Mouse (Mus musculus) kidney, adult 2 months (tissue): ENCODE measurements around the gene Brwd1. TPM values are rescaled to one million over a fixed set of nuclear protein-coding genes. Genes with fewer than 3 reads are reported as not detected.
"Not testable (repeated sequence)": the region's sequence is repeated elsewhere in the genome, so short reads cannot be mapped to it uniquely, and the experiment has no call there.

ENCODE experiments used
- DNase-seq: peaks from one replicate; pipeline ENCODE4 v3.0.0; 2021
- H3K27ac ChIP-seq: fragments of 200-500 bp; 2 replicates; pipeline ENCODE4 v1.5.1; 2012; ENCODE audit warnings: low read depth, low read length, control low read depth, inconsistent platforms; ENCODE audit not compliant: insufficient read depth
- H3K27me3 ChIP-seq: fragments of 200-500 bp; replicated peaks from 2 replicates; pipeline ENCODE4 v1.6.1; 2012; ENCODE audit warnings: mild to moderate bottlenecking, moderate library complexity, low read length, inconsistent platforms; ENCODE audit not compliant: control insufficient read depth, insufficient read depth
- H3K36me3 ChIP-seq: fragments of 200-500 bp; 2 replicates; pipeline ENCODE4 v1.6.1; 2012; ENCODE audit warnings: mild to moderate bottlenecking, moderate library complexity, low read length, inconsistent platforms; ENCODE audit not compliant: control insufficient read depth, insufficient read depth
- H3K4me1 ChIP-seq: fragments of 200-500 bp; 2 replicates; pipeline ENCODE4 v1.6.1; 2011; ENCODE audit warnings: low read length; ENCODE audit not compliant: control insufficient read depth, insufficient read depth
- H3K4me3 ChIP-seq: fragments of 200-500 bp; 2 replicates; pipeline ENCODE4 v1.5.1; 2011; ENCODE audit warnings: mild to moderate bottlenecking, low read depth, low read length, control low read depth; ENCODE audit not compliant: insufficient read depth
- CTCF ChIP-seq: fragments of 200-500 bp; conservative IDR thresholded peaks from 2 replicates; pipeline ENCODE4 v1.5.1; 2011; ENCODE audit warnings: low read depth, mild to moderate bottlenecking, control low read depth, low read length, moderate library complexity, mixed read lengths; ENCODE audit not compliant: insufficient read depth, insufficient read length
- POLR2A ChIP-seq: fragments of 200-500 bp; IDR thresholded peaks from one replicate; pipeline ENCODE4 v1.6.1; 2011; ENCODE audit warnings: low read depth, low read length, control low read depth
- WGBS: fragments of 180-500 bp; shearing (Covaris S2); methylation state at CpG from one replicate; pipeline ENCODE4 v1.1.7; 2018; 5-methylcytosine and 5-hydroxymethylcytosine counted together
- polyA plus RNA-seq: library from polyadenylated mRNA; depleted of rRNA; stranded (reverse); fragments of >200 nt; gene quantifications from 2 replicates; pipeline ENCODE4 v1.2.3, GENCODE M21; 2012

Brwd1 gene
- polyA plus RNA-seq, 1 experiment: 15.2 TPM

DNA sequence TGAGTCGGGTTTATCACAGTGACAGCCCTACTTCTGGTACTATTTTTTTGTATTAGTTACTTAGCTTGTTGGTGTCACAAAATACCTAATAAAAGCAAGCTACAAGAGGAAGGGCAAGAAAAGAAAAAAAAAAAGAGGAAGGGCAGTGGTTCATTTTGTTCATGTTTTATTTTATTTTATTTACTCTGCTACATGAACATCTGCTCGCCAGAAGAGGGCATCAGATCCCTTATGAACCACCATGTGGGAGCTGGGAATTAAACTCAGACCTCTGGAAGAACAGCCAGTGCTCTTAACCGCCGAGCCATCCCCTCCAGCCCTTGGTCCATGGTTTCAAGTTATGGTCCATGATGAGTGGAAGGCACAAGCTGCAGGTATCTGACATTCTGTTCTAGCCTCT lies 32.4 kb upstream of the Brwd1 start:
- DNase-seq: peak; percentile 12
- no peak overlapping the region for H3K4me3 ChIP-seq
- no peaks in the 10 kb centered on the region for H3K4me1 ChIP-seq
- TF ChIP-seq CTCF: peak; percentile 22; the same call in 1 of the 2 replicates
- TF ChIP-seq POLR2A: no peak
- no peaks in the 10 kb centered on the region for H3K36me3 ChIP-seq
- no peaks in the 10 kb centered on the region for H3K27me3 ChIP-seq
- 49% methylated on average over 4 of the region's 4 CpGs for WGBS
- no peak overlapping the region for H3K27ac ChIP-seq

GRCm38 (mm10) chr16:96112769-96113168 lies 30.4 kb upstream of the Brwd1 start:
- no peak overlapping the region for H3K27ac ChIP-seq
- no peak overlapping the region for H3K4me3 ChIP-seq
- TF ChIP-seq POLR2A (no peak), CTCF (no peak)
- DNase-seq: no peak
- 52% methylated on average over 2 of the region's 2 CpGs for WGBS
- H3K36me3 ChIP-seq: no peaks in the 10 kb centered on the region
- no peaks in the 10 kb centered on the region for H3K4me1 ChIP-seq
- no peaks in the 10 kb centered on the region for H3K27me3 ChIP-seq

DNA sequence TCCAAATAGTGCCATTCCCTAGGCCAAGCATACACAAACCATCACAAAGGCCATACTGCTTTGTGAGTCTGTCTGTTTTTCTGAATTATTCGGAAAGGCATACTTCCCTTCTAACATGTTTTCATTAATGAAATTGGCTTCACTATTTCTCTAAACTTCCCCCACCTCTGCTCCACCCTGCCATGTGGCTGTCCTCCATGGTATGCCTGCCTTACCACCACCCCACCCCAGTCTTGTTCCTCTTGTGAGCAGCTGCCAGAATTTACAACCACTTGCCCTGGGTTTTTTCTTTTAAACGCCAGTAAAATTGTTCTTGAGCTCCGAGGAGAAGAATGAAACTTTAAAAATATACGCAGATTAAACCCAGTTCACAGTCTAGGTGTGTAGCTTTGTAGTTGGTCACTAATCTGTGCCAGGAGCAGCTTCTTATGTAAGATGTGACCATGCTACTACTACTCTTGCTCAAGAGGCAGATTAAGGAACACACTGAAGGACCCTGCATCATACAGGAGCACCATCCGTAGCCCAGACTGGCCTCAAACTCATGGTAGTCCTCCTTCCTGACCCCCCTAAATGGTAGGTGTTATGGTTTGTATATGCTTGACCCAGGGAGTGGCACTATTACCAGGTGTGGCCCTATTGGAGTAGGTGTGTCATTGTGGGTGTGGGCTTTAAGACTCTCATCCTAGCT lies 28.5 kb upstream of the Brwd1 start:
- no peak for TF ChIP-seq CTCF
- TF ChIP-seq POLR2A: no peak
- WGBS: 80% methylated on average over 5 of the region's 5 CpGs
- H3K4me1 ChIP-seq: no peaks in the 10 kb centered on the region
- H3K4me3 ChIP-seq: no peak overlapping the region
- H3K36me3 ChIP-seq: no peaks in the 10 kb centered on the region
- no peak overlapping the region for H3K27ac ChIP-seq
- no peaks in the 10 kb centered on the region for H3K27me3 ChIP-seq
- DNase-seq: no peak

DNA sequence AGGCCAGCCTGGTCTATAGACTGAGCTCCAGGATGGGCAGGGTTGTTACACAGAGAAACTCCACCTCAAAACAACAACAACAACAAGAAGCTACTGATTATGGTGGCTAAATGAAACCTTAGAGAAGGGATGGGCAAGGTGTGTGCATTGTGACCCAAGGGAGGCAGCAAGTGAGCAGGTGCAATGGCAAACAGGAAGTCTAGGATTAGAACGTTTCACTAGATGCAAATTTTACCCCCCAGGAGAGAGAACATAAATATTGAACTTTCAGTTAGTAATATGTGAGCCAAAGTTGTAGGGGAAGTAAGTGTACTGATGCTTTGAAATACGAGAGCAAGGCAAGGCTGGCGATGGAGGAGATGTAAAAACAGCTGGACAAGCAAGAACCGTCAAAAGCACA lies 27.3 kb upstream of the Brwd1 start:
- no peaks in the 10 kb centered on the region for H3K27me3 ChIP-seq
- H3K36me3 ChIP-seq: no peaks in the 10 kb centered on the region
- no peak for DNase-seq
- TF ChIP-seq POLR2A: no peak
- TF ChIP-seq CTCF: no peak
- no peak overlapping the region for H3K4me3 ChIP-seq
- no peak overlapping the region for H3K27ac ChIP-seq
- WGBS: 44% methylated on average over 4 of the region's 4 CpGs
- H3K4me1 ChIP-seq: no peaks in the 10 kb centered on the region

DNA sequence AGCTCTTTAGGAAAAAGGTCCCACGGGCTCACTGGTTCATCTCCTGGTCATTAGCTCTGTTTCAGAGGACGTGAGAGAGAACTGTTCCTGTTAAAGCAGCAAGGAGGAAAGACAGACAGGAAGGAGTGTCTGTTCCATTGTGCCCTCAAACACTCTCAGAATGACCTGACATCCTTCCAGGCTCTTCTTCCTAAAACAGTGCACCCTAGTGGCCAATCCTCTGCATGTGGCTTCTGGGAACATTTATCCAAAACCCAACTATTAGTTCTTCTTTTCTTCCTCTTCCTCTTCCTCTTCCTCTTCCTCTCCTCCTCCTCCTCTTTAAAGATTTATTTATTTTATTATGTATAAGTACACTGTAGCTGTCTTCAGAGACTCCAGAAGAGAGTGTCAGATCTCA lies 20.7 kb upstream of the Brwd1 start:
- no peaks in the 10 kb centered on the region for H3K27me3 ChIP-seq
- TF ChIP-seq POLR2A (no peak), CTCF (peak; percentile 45)
- H3K4me3 ChIP-seq: no peak overlapping the region
- H3K27ac ChIP-seq: no peak overlapping the region
- 45% methylated on average over 2 of the region's 2 CpGs for WGBS
- no peaks in the 10 kb centered on the region for H3K36me3 ChIP-seq
- DNase-seq: peak; percentile 46
- H3K4me1 ChIP-seq: no peaks in the 10 kb centered on the region

DNA sequence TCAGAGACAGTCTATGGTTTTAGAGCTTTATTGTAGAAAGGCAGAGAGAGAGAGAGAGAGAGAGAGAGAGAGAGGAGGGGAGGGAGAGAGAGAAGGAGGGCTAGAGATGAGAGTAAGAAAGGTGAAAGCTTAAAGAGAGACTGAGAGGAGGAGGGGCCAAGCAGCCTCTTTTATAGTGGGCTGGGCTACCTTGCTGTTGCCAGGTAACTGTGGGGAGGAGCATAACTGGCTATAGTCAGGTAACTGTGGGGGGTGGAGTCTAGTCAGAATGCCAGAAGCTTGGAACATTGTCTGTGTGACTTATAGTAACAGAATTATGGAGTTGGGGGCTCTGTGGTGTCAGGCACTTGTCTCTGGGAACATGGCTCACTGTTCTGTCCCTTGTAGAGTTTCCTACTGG lies 15.5 kb upstream of the Brwd1 start:
- H3K4me1 ChIP-seq, H3K36me3 ChIP-seq, H3K4me3 ChIP-seq, H3K27me3 ChIP-seq, DNase-seq, H3K27ac ChIP-seq: not testable (repeated sequence)

DNA sequence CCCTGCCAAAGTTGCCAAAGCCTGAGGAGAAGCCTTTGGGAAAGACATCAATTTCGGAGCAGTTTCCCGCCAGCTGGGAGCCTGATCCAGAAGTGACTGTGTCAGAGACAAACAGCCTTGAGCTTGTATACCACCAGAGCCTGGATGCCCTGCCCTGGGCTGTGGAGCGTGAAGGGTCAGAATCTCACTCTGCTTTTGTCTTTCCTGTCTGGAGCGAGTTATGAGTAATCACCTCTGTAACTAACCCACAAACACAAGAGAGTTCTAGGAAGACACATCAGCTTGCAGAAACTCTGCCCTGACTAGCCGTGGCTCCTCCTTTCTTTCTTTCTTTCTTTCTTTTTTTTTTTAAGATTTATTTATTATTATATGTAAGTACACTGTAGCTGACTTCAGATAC lies 13.6 kb upstream of the Brwd1 start:
- Histone ChIP-seq H3K36me3 (no peaks in the 10 kb centered on the region), H3K4me3 (no peak overlapping the region), H3K4me1 (no peaks in the 10 kb centered on the region), H3K27me3 (no peaks in the 10 kb centered on the region), H3K27ac (no peak overlapping the region)
- WGBS: 64% methylated on average over 5 of the region's 5 CpGs
- DNase-seq: no peak
- TF ChIP-seq CTCF (no peak), POLR2A (no peak)
